Mouse (Mus musculus) forelimb bud, embryonic 11.5 days (tissue): ENCODE measurements at regions not wholly inside any gene's neighbourhood (a gene's known extent, or its start where the extent isn't known, plus 50 kb on each side); places are given as distances from the start of the nearest gene placed in this dataset.
A peak's percentile ranks its signal among the peaks of the same experiment; 100 is the strongest.

Experiments
- DNase-seq: peaks from one replicate; pipeline ENCODE4 v3.0.0-alpha.2; 2012; ENCODE audit warnings: low read depth, low spot score

DNA sequence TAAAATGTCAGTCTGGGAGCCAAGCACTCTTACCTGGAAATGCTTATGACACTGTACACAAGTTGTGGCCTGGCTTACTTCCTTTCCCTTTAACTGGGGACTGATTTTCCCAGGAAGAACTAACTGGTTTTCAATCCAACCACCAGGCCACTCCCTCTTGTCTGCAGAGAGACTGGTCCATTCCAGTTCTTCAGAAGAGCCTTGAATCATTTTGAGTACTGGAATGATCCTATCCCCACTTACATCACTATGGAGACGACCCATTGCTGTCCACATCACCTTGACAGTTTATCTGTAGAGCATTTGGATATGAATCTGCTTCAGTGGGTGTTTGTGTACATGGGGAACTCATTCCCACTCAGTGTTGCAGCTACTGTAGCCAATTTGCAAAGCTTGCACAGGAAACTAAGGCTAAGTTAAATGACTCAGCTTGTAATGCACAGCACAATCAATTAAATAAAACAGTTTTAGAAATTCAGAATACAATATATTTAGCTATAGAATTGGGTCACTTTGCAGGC is 121.7 kb upstream of the Prep start:
- DNase-seq: no peak

- no peak for DNase-seq
Measured at GRCm38 (mm10) chr10:44939403-44939802, 127.6 kb upstream of the Prep start.

DNA sequence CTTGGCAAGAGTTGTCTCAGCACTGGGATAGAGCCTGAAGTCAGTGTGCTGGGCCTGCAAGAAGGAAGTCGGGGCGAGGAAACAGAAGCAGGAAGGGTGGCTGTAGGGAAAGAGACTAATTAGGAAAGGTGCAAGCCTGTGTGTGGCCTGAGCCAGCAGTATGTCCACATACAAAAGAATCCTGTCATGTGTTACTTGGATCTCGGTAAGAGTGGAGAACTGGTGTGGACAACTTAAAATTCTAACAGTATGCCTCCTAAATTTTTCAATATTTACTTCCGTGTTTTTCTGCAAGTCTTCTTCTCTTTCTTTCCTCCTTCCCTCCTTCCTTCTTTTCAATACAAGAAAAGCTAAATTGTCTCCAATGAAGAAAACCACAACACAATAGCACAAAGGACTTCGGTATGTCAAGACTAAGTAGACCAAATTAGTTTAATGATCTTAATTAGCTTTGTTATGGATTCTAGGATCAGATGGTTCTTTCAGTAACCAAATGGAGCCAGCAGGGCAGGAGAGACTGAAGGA is 130.0 kb upstream of the Prep start:
- DNase-seq: no peak

DNA sequence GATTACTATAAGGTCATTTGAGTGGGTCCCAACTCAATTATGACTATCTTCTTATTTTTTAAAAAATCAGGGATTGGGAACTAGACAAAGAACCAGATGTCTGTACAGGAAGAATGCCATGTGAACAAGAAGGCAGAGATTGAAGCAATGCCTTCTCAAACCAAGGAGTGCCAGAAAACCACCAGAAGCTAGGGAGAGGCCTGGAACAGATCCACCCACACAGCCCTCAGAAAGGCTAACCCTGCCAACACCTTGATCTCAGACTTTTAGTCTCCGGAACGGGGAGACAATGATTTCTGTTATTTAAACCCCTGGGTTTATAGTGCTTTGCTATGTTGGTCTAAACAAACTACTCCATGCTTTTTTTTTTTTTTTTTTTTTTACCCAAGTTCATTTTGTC is 136.2 kb upstream of the Prep start:
- DNase-seq: no peak

DNA sequence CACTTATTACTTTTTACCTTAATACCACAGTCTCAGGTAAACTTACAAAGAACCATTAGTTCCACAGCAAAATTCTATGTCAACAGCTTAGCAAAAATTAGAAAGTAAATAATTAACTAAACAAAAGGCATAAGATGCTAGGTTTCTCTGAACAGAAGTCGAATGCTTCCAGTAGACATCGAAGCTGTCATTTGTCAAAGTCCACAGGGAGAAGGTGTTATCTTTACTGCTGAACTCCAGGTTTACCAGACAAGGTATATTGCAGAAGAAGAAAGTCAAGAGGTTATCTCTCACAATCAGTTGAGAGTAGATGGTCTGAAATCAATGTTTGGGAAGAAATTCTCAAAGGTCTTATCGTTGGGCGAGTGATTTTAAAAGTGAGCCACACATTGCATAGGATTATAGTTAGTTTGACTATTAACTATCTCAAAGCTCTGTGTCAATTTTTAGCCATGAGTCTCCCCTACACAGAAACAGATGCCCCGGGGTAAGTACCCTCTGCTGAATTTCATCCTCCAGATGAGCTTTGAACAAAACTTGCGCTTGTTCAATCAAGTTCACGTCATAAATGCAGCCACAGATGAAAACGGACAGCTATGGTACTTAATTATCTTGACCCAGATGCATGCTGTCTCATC is 153.1 kb upstream of the Prep start:
- no peak for DNase-seq

DNA sequence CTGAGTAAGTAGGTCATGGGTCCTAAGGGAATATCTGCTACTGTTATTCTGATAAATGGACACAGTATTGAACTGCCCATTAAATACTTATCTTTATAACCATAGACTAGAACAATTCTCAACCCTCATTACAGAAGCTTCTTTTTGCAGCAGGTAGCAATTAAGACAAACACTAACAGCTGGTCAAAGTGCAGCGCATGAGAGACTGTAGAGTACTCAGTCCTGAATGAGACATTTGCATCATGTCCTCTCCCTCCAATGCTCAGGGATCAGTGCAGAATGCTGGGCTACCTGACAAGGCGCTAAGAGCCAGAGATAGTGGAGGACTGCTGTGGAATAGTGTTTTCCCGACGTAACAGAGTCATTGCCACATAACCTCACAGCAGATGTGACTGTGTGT is 162.5 kb upstream of the Prep start:
- no peak for DNase-seq

- DNase-seq: no peak
Measured at GRCm38 (mm10) chr10:44901203-44901602, 165.8 kb upstream of the Prep start.

DNA sequence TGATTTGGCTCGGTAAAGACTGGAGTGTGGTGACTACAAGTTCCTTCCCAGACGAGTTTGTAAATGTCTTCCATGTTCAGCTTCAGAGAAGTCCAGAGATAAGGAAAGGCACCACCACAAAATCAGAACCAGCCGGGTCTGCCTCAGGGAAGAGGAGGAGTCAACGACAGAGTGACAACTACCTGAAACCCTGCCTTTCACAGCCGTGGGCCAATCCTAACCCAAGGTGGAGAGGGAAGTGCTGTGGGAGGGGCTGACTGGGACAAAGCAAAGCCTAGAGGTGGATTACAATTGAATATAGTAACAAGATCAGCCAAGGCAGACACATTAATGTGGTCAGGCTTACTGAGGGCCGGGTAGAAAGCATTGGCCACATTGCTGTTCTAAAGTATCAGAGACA is 174.9 kb upstream of the Prep start:
- no peak for DNase-seq

- DNase-seq: peak; percentile 45
Measured at GRCm38 (mm10) chr10:44887081-44887683, 179.8 kb upstream of the Prep start.

- no peak for DNase-seq
Measured at GRCm38 (mm10) chr10:44881967-44882366, 185.0 kb upstream of the Prep start.

DNA sequence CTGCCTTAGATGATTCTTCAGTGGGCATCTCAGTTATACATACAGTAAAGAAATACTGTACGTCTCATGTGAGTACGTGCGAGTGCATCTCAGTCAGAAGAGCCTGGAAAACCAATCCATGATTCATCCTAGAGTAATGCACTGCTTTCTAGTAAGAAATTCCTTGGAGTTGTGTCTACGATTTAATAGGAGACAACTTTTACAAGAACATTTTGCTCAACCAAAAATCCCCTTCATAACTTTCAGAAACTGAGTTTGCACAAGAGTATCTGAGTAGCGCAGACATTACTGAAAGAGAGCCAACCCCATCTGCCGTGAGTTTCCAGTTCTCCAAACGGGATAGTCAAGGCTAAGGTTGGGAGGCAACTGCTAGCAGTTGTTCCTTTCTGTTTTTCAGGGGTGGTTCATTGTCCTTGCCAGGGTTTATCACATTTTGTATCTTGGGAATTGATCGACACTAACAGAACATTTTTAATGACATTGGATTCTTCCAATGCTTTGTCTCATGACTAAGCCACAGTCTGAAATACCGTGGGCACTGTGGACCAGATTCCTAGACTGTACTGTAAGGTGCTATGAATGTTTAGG is 189.8 kb upstream of the Prep start:
- no peak for DNase-seq

GRCm38 (mm10) chr10:44873642-44874285 is 193.2 kb upstream of the Prep start:
- DNase-seq: no peak

DNA sequence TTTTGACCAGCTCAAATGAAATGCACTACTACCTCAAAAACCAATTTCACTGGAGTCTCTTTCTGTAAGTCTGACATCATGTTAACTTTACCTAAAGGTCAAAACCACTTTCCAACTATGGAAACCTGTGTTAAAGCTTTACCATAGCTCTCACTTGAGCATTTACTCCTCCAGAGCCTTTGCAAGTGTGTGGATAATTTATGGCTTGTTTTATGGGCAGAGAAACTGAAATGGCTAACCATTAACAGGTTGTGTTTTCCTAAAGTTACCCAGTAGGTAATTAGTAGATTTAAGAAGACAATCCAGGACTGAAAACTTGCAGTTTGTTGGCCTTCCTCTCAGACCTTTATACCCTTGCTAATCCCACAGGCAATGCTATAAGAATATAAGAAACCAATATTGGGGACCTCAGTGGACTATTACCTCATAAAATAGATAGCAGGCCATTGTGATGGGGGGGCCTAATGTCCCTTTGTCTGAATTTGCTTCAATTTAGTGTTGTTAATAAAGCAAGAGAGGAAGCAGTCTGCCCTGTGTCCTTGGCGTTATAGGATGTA is 202.7 kb upstream of the Prep start:
- peak; percentile 50 for DNase-seq

DNA sequence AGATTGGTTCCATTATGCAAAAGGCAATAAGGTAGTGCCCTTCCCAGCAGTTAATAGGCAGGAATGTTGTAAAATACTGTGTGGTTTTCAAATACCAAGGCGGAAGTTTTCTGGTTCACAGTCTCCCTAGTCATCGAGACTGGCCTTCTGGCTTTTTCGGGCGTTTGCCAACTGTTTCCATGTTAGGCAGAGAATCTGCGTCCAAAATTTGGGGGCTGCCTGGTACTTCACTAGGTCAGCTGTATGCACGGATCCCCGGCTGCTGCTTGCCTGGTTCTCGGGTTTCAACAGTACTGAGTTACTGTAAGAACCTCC is 204.7 kb upstream of the Prep start:
- peak; percentile 48 for DNase-seq

DNA sequence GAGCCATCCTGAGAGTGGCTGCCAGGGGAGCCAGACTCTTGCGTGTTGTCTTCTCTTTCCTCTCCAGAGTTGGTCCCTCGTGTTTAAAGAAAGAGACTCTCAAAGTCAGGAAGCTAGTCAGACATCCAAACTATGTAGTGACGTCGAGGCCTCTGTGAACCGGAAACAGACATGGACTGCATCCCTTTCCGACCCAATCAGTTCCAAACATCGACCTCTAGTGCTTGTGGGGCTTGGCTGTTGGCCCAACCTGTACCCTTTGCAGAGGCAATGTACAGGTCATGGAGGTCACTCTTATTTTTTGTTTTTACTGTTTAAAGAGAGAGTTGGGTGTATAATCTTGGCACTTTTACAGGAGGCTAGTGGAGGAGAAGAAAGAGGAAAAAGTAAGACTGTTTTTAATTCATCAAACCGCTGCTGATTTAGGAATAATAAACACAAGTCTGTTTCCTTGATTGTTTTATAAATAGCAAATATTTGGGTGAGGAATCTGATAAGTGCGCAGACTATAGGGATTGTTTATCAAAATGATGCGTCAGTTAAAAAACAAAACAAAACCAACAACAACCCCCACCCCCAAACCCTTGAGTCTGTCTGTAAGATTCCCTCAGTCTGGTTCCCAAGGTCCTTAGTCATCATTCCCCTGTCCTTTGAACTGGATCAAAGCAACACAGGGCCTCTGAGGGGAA is 205.2 kb upstream of the Prep start:
- peak; percentile 6 for DNase-seq

- DNase-seq: no peak
Measured at GRCm38 (mm10) chr10:44857444-44857843, 209.6 kb upstream of the Prep start.

DNA sequence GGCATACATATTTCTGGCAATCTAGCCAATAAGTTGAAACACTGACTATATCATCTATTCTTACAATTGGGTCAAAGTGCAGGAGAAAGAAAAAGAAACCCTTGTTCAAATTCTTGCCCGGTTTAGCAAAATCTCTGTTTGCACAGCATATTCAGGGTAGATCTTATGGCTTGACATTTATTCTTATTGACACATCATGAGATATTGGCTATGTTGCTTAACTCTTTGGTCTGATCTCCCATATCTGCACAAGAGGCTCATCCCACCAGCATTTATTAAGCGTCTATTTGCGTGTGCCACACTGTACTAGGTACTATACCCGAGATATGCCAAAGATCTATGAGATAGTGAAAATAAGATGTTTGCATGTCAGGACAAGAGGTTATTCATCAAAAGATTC is 212.9 kb upstream of the Prep start:
- DNase-seq: no peak

DNA sequence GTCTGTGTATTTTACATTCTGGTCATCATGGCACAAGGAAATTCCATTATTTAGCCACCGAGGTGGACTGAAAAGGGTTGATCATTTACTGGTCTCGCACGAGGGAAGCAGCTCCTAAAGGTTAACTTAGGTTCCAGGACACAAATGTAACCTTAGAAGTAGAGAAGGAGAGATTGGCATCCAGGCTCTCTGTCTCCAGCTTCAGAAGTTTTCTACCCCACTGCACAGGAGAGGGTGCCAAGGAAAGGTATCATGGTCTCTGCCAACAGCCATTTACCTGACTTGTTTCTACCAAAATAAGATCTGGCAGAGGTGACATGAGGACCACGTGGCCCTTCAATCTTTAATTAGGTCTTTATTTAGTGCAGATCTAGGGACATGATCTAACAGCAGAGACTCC is 218.0 kb upstream of the Prep start:
- DNase-seq: no peak

GRCm38 (mm10) chr10:44846765-44847164 is 220.2 kb upstream of the Prep start:
- no peak for DNase-seq

- DNase-seq: no peak
Measured at GRCm38 (mm10) chr10:44846149-44846548, 220.9 kb upstream of the Prep start.

GRCm38 (mm10) chr10:44840449-44840848 is 226.6 kb upstream of the Prep start:
- DNase-seq: no peak

DNA sequence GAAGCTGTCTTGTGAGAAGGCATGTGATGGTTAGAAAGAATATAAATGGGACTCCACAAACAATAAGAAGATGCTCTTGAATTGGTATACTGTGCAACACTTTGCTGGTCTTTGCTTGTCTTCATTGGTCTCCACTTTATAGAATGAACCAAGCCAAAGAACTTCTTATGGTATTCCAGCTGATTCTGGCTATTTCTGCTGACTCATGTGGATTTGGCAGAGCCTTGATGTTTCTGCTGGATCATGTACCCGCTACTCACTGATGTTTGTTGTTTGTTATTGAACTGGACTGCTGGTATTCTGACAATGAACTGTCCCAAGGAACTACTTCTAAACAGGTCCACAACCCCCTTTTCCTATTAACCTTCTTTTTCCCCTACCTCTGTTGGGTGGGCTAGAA is 234.5 kb upstream of the Prep start:
- no peak for DNase-seq
